Mouse (Mus musculus) heart, postnatal 36 days (tissue): ENCODE measurements around the gene Col1a2. TPM values are rescaled to one million over a fixed set of nuclear protein-coding genes. Genes with fewer than 3 reads are reported as not detected.

Source experiments
- DNase-seq, 2 experiments: peaks; one replicate each; pipeline ENCODE4 v3.0.0; 2021 to 2022
- intact Hi-C: fragments of 180-260 bp; cut with DNase I; formaldehyde crosslinking; loops from one replicate; pipeline ENCODE4 v1.15.1; 2025
- total RNA-seq, 2 experiments: library from RNA; stranded (reverse); gene quantifications; 2 replicates each; pipeline ENCODE4 v1.2.3; 2021

Gene Col1a2
- 100 to 1,000 TPM; 137 to 156 TPM for total RNA-seq

GRCm38 (mm10) chr6:4504603-4505131, at the start of gene Col1a2:
Gene Col1a2 (plus strand): TSS chr6:4504814.
- no peak for DNase-seq
- intact Hi-C loops: loop anchor here (1.0 kb wide), 1 partner anchor 87 kb away; no protein-coding TSS in a partner anchor

GRCm38 (mm10) chr6:4455518-4455917, 49.1 kb upstream of the Col1a2 start:
- intact Hi-C loops: loop anchor here (2.0 kb wide), 1 partner anchor 51 kb away; no protein-coding TSS in a partner anchor
- DNase-seq: no peak

GRCm38 (mm10) chr6:4455961-4456617, 48.5 kb upstream of the Col1a2 start:
- intact Hi-C loops: loop anchor here (2.0 kb wide), 2 partner anchors 37 to 51 kb away; no protein-coding TSS in a partner anchor
- no peak for DNase-seq

- intact Hi-C loops: loop anchor here (2.0 kb wide), 1 partner anchor 38 kb away; no protein-coding TSS in a partner anchor
- DNase-seq: peak; percentile 20 to 30
These were observed 47.7 kb upstream of the Col1a2 start for GRCm38 (mm10) chr6:4456691-4457447.

GRCm38 (mm10) chr6:4457555-4457996, 47.0 kb upstream of the Col1a2 start:
- intact Hi-C loops: loop anchor here (2.0 kb wide), 1 partner anchor 39 kb away; no protein-coding TSS in a partner anchor
- DNase-seq: peak; percentile 53 to 62

- intact Hi-C loops: no loop called here
- no peak for DNase-seq
These were observed 39.3 kb upstream of the Col1a2 start for GRCm38 (mm10) chr6:4465320-4465719.

- peak in 1 of 2 experiments; percentile 23 for DNase-seq
- intact Hi-C loops: loop anchor here (10.0 kb wide), 1 partner anchor 479 kb away; the partner anchor contains the start of gene Gng11
These were observed 21.1 kb upstream of the Col1a2 start for GRCm38 (mm10) chr6:4483577-4483936.

GRCm38 (mm10) chr6:4483937-4484601, 20.5 kb upstream of the Col1a2 start:
- intact Hi-C loops: loop anchor here (10.0 kb wide), 1 partner anchor 479 kb away; the partner anchor contains the start of gene Gng11
- DNase-seq: peak in 1 of 2 experiments; percentile 25

- peak; percentile 59 to 61 for DNase-seq
- intact Hi-C loops: loop anchor here (2.0 to 10.0 kb wide), 3 partner anchors 14 to 484 kb away; partner anchors contain the start of gene Gng11
These were observed 16.3 kb upstream of the Col1a2 start for GRCm38 (mm10) chr6:4488349-4488748.

GRCm38 (mm10) chr6:4488966-4489365, 15.6 kb upstream of the Col1a2 start:
- intact Hi-C loops: loop anchor here (2.0 to 10.0 kb wide), 3 partner anchors 14 to 484 kb away; partner anchors contain the start of gene Gng11
- no peak for DNase-seq

GRCm38 (mm10) chr6:4489366-4490245, 15.0 kb upstream of the Col1a2 start:
- DNase-seq: peak in 1 of 2 experiments; percentile 43
- intact Hi-C loops: loop anchor here (2.0 to 10.0 kb wide), 3 partner anchors 13 to 485 kb away; partner anchors contain the start of gene Gng11

- intact Hi-C loops: no loop called here
- DNase-seq: no peak
These were observed 10.9 kb upstream of the Col1a2 start for GRCm38 (mm10) chr6:4493666-4494065.

GRCm38 (mm10) chr6:4496428-4496827, 8.2 kb upstream of the Col1a2 start:
- DNase-seq: no peak
- intact Hi-C loops: no loop called here

GRCm38 (mm10) chr6:4503106-4503505, 1.5 kb upstream of the Col1a2 start:
- peak in 1 of 2 experiments; percentile 26 for DNase-seq
- intact Hi-C loops: loop anchor here (2.0 kb wide), 1 partner anchor 14 kb away; no protein-coding TSS in a partner anchor

GRCm38 (mm10) chr6:4505158-4505997, 764 bp downstream of the Col1a2 start:
- intact Hi-C loops: loop anchor here (1.0 kb wide), 1 partner anchor 88 kb away; no protein-coding TSS in a partner anchor
- peak; percentile 56 to 59 for DNase-seq

GRCm38 (mm10) chr6:4506106-4506505, 1.5 kb downstream of the Col1a2 start:
- intact Hi-C loops: loop anchor here (2.0 kb wide), 1 partner anchor 51 kb away; no protein-coding TSS in a partner anchor

GRCm38 (mm10) chr6:4506791-4507190, 2.2 kb downstream of the Col1a2 start:
- intact Hi-C loops: loop anchor here (2.0 kb wide), 1 partner anchor 52 kb away; no protein-coding TSS in a partner anchor
- no peak for DNase-seq

More at GRCm38 (mm10) chr6:4506106-4506505, 1.5 kb downstream of the Col1a2 start:
- DNase-seq: peak in 1 of 2 experiments; percentile 36

- no peak for DNase-seq
- intact Hi-C loops: loop anchor here (2.0 kb wide), 1 partner anchor 53 kb away; no protein-coding TSS in a partner anchor
These were observed 2.7 kb downstream of the Col1a2 start for GRCm38 (mm10) chr6:4507323-4507722.
